Mouse (Mus musculus) left cerebral cortex, adult 18-20 months (tissue): ENCODE data around the gene Ankrd44. TPM values are rescaled to one million over a fixed set of nuclear protein-coding genes. Genes with fewer than 3 reads are reported as not detected.

Experiments
- DNase-seq, 2 experiments: peaks; one replicate each; pipeline ENCODE4 v3.0.0; 2021 to 2022; ENCODE audit warnings: low spot score in 2 of 2, mixed read lengths in 1 of 2
- total RNA-seq, 2 experiments: library from RNA; stranded (reverse); gene quantifications; 2 replicates each; pipeline ENCODE4 v1.2.3; 2021

Ankrd44 gene
- total RNA-seq, 2 experiments from 2014 or later: 21.9 to 23.0 TPM

DNA sequence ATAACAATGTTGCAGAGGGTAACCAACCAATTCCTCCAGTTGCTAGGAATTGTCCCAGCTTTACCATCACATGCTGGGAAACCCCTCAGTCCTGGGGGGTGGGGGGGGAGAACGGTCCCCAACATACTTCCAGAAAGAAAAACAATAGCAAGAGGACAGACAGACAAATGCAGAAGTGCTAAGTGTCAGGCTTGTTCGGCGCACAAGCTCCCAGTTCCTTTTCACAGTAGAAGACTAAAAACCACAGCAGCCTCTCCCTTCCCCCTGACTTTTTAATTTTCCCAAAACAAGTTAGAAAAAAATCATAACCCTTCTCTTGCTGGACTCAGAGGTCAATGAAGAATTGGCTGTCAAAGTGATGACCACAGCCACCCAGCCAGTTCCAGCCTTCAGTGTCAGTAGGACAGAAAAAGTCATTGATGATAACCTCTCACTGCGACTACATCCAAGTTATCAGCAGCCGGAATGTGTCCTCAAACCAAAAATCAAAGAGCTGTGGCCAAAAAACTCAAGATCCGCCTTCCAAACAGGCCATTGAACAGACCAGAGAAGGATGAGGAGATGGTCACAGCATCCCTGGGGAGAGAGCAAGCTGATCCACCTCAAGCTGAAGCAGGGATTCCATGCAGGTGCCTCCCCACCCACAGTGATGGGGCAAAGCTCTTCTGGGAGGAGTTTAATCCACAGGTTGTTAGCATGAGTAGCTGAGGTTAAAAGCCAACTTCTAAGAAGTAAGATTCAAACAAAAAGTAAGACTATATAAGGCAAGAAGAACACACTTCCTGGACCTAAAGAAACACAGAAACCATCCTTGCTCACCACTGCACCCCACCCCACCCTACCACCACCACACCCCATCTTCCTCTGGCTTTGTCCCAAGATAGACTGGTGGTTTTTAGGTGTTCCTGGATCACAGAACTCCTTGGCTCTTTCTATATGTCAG is 2.5 kb downstream of the Ankrd44 start:
- DNase-seq: no peak

GRCm38 (mm10) chr1:54922707-54923106 is 3.5 kb downstream of the Ankrd44 start:
- DNase-seq: no peak

GRCm38 (mm10) chr1:54922025-54922574 is 4.1 kb downstream of the Ankrd44 start:
- DNase-seq: no peak

GRCm38 (mm10) chr1:54920132-54920531 is 6.1 kb downstream of the Ankrd44 start:
- DNase-seq: no peak

DNA sequence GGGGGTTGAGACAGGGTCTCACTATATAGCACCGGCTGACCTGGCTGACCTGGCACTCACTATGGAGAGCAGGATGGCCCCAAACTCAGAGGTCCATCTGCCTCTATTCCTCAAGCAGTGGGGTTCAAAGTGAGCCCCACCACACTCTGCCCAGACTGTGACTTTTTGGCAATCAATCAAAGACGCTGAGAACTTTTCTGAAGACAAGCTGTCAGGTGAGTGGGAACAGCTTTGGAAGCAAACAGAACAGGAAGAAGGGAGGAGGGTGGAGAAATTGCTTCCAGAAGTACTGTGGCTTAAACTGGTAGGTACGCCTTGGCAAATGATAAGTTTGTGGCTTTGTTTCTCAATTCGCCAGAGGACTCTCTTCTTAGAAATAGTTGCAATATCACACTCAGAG is 9.7 kb downstream of the Ankrd44 start:
- DNase-seq: no peak

- DNase-seq: no peak
These were observed 11.8 kb downstream of the Ankrd44 start for GRCm38 (mm10) chr1:54914387-54914786.

GRCm38 (mm10) chr1:54913379-54913873 is 12.8 kb downstream of the Ankrd44 start:
- no peak for DNase-seq

DNA sequence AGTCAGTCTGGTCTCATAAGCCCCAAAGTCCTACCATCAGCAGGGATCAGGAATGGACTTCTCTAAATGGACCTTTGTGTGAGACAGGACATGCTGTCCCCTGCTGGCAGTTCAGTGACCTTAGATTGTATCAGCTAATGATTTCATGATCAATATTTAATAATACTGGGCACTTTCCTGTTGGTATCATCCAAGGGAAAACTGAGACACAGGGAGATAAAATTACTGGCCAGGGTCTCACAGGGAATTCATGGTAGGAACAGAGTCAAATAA is 13.2 kb downstream of the Ankrd44 start:
- no peak for DNase-seq

GRCm38 (mm10) chr1:54912290-54913062 is 13.7 kb downstream of the Ankrd44 start:
- DNase-seq: no peak

DNA sequence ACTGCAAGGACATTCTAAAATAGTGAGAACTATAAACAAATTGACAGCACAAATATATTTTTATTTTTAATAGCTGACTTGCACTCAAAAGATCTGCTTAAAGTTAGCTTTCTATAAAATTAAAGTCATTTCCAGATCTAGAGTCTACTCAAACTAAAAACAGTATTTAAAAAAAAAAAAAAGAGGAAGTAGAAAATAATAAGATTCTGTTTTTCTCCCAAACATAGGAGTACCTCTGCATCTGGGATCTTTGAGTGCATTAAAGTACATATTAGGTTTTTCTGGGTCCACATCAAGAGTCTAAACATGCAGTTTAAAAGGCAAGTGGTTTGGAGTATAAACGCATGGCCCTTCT is 15.0 kb downstream of the Ankrd44 start:
- no peak for DNase-seq

DNA sequence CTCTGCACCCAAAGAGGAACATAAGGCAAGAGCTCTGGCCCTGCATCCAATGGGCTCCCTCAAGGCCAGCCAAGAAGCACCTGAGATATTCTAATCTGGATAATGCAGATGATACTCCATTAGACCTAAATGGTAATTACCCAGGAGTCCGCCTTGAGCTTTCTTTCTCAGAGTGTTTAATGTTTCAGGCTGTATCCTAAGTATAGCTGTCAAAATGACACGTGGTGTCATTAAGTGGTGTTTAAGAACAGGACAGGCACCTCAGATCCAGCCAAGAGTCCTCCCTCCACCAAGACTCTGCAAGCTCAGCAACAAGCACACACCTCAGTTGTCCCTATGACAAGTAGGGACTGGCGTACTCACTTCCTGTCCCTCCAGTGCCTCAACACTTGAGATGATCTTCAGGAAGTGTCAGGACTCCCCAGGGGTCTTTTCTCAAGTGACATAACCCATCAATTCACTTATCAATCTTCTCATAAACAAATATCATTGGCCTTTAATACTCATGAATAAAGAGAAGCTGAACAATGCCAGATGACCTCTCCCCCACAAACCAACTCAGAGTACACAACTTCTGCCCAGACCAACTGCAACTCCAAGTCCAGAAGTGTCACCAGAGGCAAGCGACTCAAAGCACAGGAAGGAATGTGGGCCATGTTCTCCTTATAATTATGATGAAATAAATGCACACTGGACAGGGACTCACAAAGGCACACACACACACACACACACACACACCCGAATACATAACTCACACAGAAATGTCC is 15.5 kb downstream of the Ankrd44 start:
- no peak for DNase-seq

DNA sequence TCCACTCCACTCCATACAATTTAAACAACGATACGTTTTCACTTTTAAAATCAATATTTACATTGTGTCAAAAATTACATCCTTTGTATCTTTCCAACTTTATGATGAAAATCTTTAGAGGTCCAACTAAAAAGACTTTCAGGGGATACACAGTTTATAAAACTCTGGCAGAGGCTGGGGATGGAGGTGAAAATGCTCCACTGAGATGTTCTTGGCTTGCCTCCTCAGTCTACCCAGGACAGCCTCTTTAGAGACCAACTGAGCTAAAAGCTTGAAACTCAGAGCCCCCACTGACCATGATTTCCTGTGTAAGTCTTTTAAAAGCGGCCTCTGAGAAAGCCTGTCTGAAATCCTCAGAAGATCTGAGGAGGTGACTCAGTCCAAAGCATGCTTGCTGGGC is 17.4 kb downstream of the Ankrd44 start:
- no peak for DNase-seq

- no peak for DNase-seq
These were observed 19.0 kb downstream of the Ankrd44 start for GRCm38 (mm10) chr1:54907066-54907639.

- DNase-seq: no peak
These were observed 19.9 kb downstream of the Ankrd44 start for GRCm38 (mm10) chr1:54906322-54906721.

GRCm38 (mm10) chr1:54905632-54906031 is 20.6 kb downstream of the Ankrd44 start:
- DNase-seq: no peak

DNA sequence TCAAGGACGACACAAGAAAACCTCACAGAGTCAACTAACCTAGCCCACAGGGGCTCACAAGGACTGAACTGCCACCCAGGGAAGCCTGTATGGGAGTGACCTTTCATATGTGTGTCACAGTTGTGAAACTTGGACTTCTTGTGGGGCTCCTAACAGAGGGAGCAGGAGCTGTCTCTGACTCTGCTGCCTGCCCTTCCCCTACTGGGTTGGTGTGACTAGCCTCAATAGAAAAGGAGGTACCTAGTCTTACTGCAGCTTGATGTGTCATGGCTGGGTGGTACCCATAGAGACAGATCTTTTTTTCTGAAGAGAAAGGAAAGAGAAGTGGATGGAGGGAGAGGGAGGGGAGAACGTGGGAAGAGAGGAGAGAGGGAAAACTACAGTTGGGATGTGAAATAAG is 22.0 kb downstream of the Ankrd44 start:
- DNase-seq: no peak

DNA sequence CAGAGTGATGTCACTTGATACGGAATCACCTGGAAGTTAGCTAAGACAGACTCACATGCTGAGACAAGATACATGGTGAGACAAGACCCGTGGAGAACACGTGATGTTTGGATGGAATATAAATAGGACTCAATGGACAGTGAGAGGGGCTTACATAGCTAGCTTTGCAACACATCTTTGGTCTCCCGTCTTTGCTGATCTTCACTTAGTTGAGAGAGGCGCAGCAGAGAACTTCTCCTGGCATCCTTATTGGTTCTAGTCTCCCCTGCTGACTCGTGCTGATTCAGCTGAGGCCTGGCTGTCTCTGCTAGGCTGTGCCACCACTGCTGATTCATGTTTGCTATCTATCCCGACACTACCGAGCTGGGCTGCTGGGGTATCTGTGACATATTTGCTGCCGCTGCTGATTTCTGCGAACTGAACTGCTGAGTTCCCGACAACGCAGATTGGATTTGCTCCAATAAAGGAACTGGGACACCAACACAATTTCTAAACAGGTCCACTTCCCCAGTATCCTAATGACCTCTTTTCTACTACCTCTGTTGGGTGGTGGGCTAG is 23.4 kb downstream of the Ankrd44 start:
- no peak for DNase-seq

DNA sequence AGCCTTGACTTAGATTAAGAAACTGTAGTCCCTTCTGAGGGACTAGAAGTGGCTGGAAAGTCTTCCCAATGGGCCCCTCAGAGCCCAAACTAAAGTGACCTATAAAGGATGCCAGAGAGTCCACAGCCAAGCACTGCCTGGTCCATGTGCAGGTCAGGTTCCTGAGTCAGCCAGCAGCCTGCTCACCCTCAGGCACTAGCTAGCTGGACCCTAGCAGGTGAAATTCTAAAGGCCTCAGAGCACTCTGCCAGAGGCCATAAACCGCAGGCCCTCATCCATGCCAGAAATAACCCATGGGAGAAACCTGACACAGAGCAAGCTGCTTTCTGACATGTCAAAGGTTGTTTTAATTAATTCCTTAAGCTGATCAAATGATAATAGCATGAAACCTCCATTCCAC is 25.1 kb downstream of the Ankrd44 start:
- DNase-seq: no peak

GRCm38 (mm10) chr1:54899247-54899646 is 26.9 kb downstream of the Ankrd44 start:
- DNase-seq: no peak

GRCm38 (mm10) chr1:54898656-54899084 is 27.5 kb downstream of the Ankrd44 start:
- no peak for DNase-seq

- DNase-seq: no peak
These were observed 28.5 kb downstream of the Ankrd44 start for GRCm38 (mm10) chr1:54897726-54898125.
